Mouse (Mus musculus): Measurements from ENCODE around the gene Spon2.

- TF ChIP-seq POLR2A (IDR thresholded peaks at IDR 0.05; ENCODE audit: insufficient read length, low read depth) (no peak), CEBPB (IDR thresholded peaks at IDR 0.05; ENCODE audit: insufficient read depth, poor library complexity, severe bottlenecking) (no peak), USF1 (IDR thresholded peaks at IDR 0.05; ENCODE audit: low read depth) (no peak), TCF12 (IDR thresholded peaks at IDR 0.05; ENCODE audit: insufficient read depth, poor library complexity, severe bottlenecking) (no peak), SRF (IDR thresholded peaks at IDR 0.05; ENCODE audit: control insufficient read depth, insufficient read length, low read depth) (no peak), REST (IDR thresholded peaks at IDR 0.05; ENCODE audit: insufficient read depth, insufficient read length) (no peak)
Measured at GRCm38 (mm10) chr5:33195246-33195852, 22.9 kb downstream of the Spon2 start.
